Mouse (Mus musculus) embryonic fibroblast, embryonic 13.5 days (primary cell): ENCODE measurements at regions not wholly inside any gene's neighbourhood (a gene's known extent, or its start where the extent isn't known, plus 50 kb on each side); places are given as distances from the start of the nearest gene placed in this dataset.

Experiments used
- CTCF ChIP-seq: IDR thresholded peaks from 2 replicates; pipeline ENCODE4 v1.5.1; 2011; ENCODE audit warnings: mild to moderate bottlenecking, control low read depth, low read length, moderate library complexity, borderline replicate concordance; ENCODE audit not compliant: insufficient read depth
- POLR2A ChIP-seq: IDR thresholded peaks from 2 replicates; pipeline ENCODE4 v1.6.1; 2011; ENCODE audit warnings: low read depth, mild to moderate bottlenecking, control low read depth, low read length, moderate library complexity

- no peak for TF ChIP-seq POLR2A
- TF ChIP-seq CTCF: no peak
These were observed 64.1 kb upstream of the Zmiz1 start for GRCm38 (mm10) chr14:25394931-25395330.
